Mouse (Mus musculus): ENCODE results near the gene Tmprss13. TPM values are rescaled to one million over a fixed set of nuclear protein-coding genes. Genes with fewer than 3 reads are reported as not detected.

Gene Tmprss13
- polyA plus RNA-seq, 1 experiment from 2014 or later = 0.36 TPM

GRCm38 (mm10) chr9:45389596-45389995 is 70.7 kb downstream of the Tmprss13 start:
- H3K4me3 ChIP-seq (ENCODE audit: low read length) = no peak overlapping the region
- no peak overlapping the region for H3K9ac ChIP-seq (replicated peaks; ENCODE audit: low read length)

GRCm38 (mm10) chr9:45391299-45391698 is 72.4 kb downstream of the Tmprss13 start:
- no peak for ATAC-seq (ENCODE audit: low FRiP score, low TSS enrichment)
- no peak overlapping the region for H3K4me2 ChIP-seq (replicated peaks; ENCODE audit: low read depth, low read length)
- H3K4me3 ChIP-seq (ENCODE audit: low read length) = no peak overlapping the region
- H3K4me1 ChIP-seq (ENCODE audit: insufficient read depth, low read length) = no peaks in the 10 kb centered on the region
- no peak overlapping the region for H3K27ac ChIP-seq (ENCODE audit: low read length)
- H3K36me3 ChIP-seq (ENCODE audit: insufficient read depth, low read length) = peaks cover 14% of the 10 kb centered on the region; the same call in 1 of the 2 replicates
- no peak overlapping the region for H3K9ac ChIP-seq (replicated peaks; ENCODE audit: low read length)
- no peaks in the 10 kb centered on the region for H3K27me3 ChIP-seq (ENCODE audit: insufficient read depth, low read length)
- WGBS = 68% methylated on average over 7 of the region's 7 CpGs
- H3K9me3 ChIP-seq (ENCODE audit: low read length) = no peaks in the 10 kb centered on the region

More at GRCm38 (mm10) chr9:45389596-45389995, 70.7 kb downstream of the Tmprss13 start:
- no peak overlapping the region for H3K27ac ChIP-seq (ENCODE audit: low read length)
- no peaks in the 10 kb centered on the region for H3K9me3 ChIP-seq (ENCODE audit: low read length)
- no peaks in the 10 kb centered on the region for H3K4me1 ChIP-seq (ENCODE audit: insufficient read depth, low read length)
- no peaks in the 10 kb centered on the region for H3K27me3 ChIP-seq (ENCODE audit: insufficient read depth, low read length)
- 81% methylated on average over 8 of the region's 8 CpGs for WGBS
- ATAC-seq (ENCODE audit: low FRiP score, low TSS enrichment) = no peak
- no peak overlapping the region for H3K4me2 ChIP-seq (replicated peaks; ENCODE audit: low read depth, low read length)
- H3K36me3 ChIP-seq (ENCODE audit: insufficient read depth, low read length) = peaks cover 11% of the 10 kb centered on the region; the same call in 1 of the 2 replicates

- H3K27me3 ChIP-seq (ENCODE audit: insufficient read depth, low read length) = no peaks in the 10 kb centered on the region
- no peaks in the 10 kb centered on the region; the same call in 1 of the 2 replicates for H3K4me1 ChIP-seq (ENCODE audit: insufficient read depth, low read length)
- no peak overlapping the region for H3K4me3 ChIP-seq (ENCODE audit: low read length)
- ATAC-seq (ENCODE audit: low FRiP score, low TSS enrichment) = no peak
- WGBS = 80% methylated on average over 6 of the region's 6 CpGs
- no peak overlapping the region for H3K9ac ChIP-seq (replicated peaks; ENCODE audit: low read length)
- no peak overlapping the region for H3K27ac ChIP-seq (ENCODE audit: low read length)
- no peak overlapping the region for H3K4me2 ChIP-seq (replicated peaks; ENCODE audit: low read depth, low read length)
- H3K9me3 ChIP-seq (ENCODE audit: low read length) = no peaks in the 10 kb centered on the region
- peaks cover 14% of the 10 kb centered on the region; the same call in 1 of the 2 replicates for H3K36me3 ChIP-seq (ENCODE audit: insufficient read depth, low read length)
Observed at GRCm38 (mm10) chr9:45395218-45395617, 76.3 kb downstream of the Tmprss13 start.

GRCm38 (mm10) chr9:45395796-45396195 is 76.9 kb downstream of the Tmprss13 start:
- Histone ChIP-seq H3K27me3 (ENCODE audit: insufficient read depth, low read length) (no peaks in the 10 kb centered on the region), H3K4me1 (ENCODE audit: insufficient read depth, low read length) (no peaks in the 10 kb centered on the region; the same call in 1 of the 2 replicates), H3K27ac (ENCODE audit: low read length) (no peak overlapping the region), H3K36me3 (ENCODE audit: insufficient read depth, low read length) (peaks cover 14% of the 10 kb centered on the region; the same call in 1 of the 2 replicates), H3K4me2 (replicated peaks; ENCODE audit: low read depth, low read length) (no peak overlapping the region), H3K9me3 (ENCODE audit: low read length) (no peaks in the 10 kb centered on the region), H3K9ac (replicated peaks; ENCODE audit: low read length) (no peak overlapping the region), H3K4me3 (ENCODE audit: low read length) (no peak overlapping the region)
- 34% methylated on average over 3 of the region's 3 CpGs for WGBS
- no peak for ATAC-seq (ENCODE audit: low FRiP score, low TSS enrichment)

Other genes with a start within 250 kb of the Tmprss13 start
- 0.30 TPM in 1 of 2 replicates, not detected in the other for gene Jaml, start 239.9 kb upstream of the Tmprss13 start, polyA plus RNA-seq (2015; fragmentation: Nextera tagmentation; extraction: Ambion mirVana)
- gene Scn2b, start 201.3 kb upstream of the Tmprss13 start, polyA plus RNA-seq (2015; fragmentation: Nextera tagmentation; extraction: Ambion mirVana) = 4.7 and 5.0 TPM in 2 replicates
- 0.91 and 1.0 TPM in 2 replicates for gene Scn4b, start 180.7 kb upstream of the Tmprss13 start, polyA plus RNA-seq (2015; fragmentation: Nextera tagmentation; extraction: Ambion mirVana)
- gene BC049352, start 137.1 kb upstream of the Tmprss13 start, polyA plus RNA-seq (2015; fragmentation: Nextera tagmentation; extraction: Ambion mirVana) = 0.15 TPM in 1 of 2 replicates, not detected in the other
- gene Tmprss4, start 115.0 kb upstream of the Tmprss13 start, polyA plus RNA-seq (2015; fragmentation: Nextera tagmentation; extraction: Ambion mirVana) = 0.33 and 0.61 TPM in 2 replicates
- 0.65 and 0.92 TPM in 2 replicates for gene Il10ra, start 50.0 kb upstream of the Tmprss13 start, polyA plus RNA-seq (2015; fragmentation: Nextera tagmentation; extraction: Ambion mirVana)
- 184 and 189 TPM in 2 replicates for gene Fxyd6, start 51.1 kb downstream of the Tmprss13 start, polyA plus RNA-seq (2015; fragmentation: Nextera tagmentation; extraction: Ambion mirVana)
- 746 and 828 TPM in 2 replicates for gene Fxyd2, start 80.6 kb downstream of the Tmprss13 start, polyA plus RNA-seq (2015; fragmentation: Nextera tagmentation; extraction: Ambion mirVana)
- 0.17 and 0.37 TPM in 2 replicates for gene Dscaml1, start 107.5 kb downstream of the Tmprss13 start, polyA plus RNA-seq (2015; fragmentation: Nextera tagmentation; extraction: Ambion mirVana)

Measured in kidney, embryonic 16.5 days (tissue).